Mouse (Mus musculus) heart, postnatal 0 days (tissue): ENCODE results near the gene Ulk3. TPM values are rescaled to one million over a fixed set of nuclear protein-coding genes. Genes with fewer than 3 reads are reported as not detected.

ENCODE experiments used
- ATAC-seq: fragments of 200-750 bp; cut with Nextera tagmentation; 2 replicates; pipeline ENCODE4 v1.8.0; 2017; ENCODE audit warnings: low read depth, moderate number of reproducible peaks, moderate library complexity; ENCODE audit not compliant: insufficient read depth
- DNase-seq: peaks from one replicate; pipeline ENCODE4 v3.0.0-alpha.2; 2016; ENCODE audit warnings: low spot score
- H3K27ac ChIP-seq: fragments of 300-500 bp; sonication (generic); 2 replicates; pipeline ENCODE4 v1.5.1; 2014; ENCODE audit warnings: low read depth, mild to moderate bottlenecking
- H3K27me3 ChIP-seq: fragments of 300-500 bp; sonication (generic); 2 replicates; pipeline ENCODE4 v1.6.1; 2014; ENCODE audit warnings: low read length, mixed read lengths; ENCODE audit not compliant: control insufficient read depth, insufficient read depth
- H3K36me3 ChIP-seq: fragments of 300-500 bp; sonication (generic); replicated peaks from 2 replicates; pipeline ENCODE4 v1.6.1; 2014; ENCODE audit warnings: low read length, mixed read lengths; ENCODE audit not compliant: control insufficient read depth, insufficient read depth
- H3K4me1 ChIP-seq: fragments of 300-500 bp; sonication (generic); 2 replicates; pipeline ENCODE4 v1.6.1; 2014; ENCODE audit warnings: antibody characterized with exemption; ENCODE audit not compliant: control insufficient read depth, insufficient read depth
- H3K4me2 ChIP-seq: fragments of 300-500 bp; sonication (generic); 2 replicates; pipeline ENCODE4 v1.6.1; 2014; ENCODE audit warnings: low read depth, mild to moderate bottlenecking, low read length, moderate library complexity
- H3K4me3 ChIP-seq: fragments of 300-500 bp; sonication (generic); 2 replicates; pipeline ENCODE4 v1.5.1; 2014; ENCODE audit warnings: low read depth, low read length
- H3K9ac ChIP-seq: fragments of 300-500 bp; sonication (generic); replicated peaks from 2 replicates; pipeline ENCODE4 v1.6.1; 2014; ENCODE audit warnings: low read depth, low read length, mixed read lengths
- H3K9me3 ChIP-seq: fragments of 300-500 bp; sonication (generic); replicated peaks from 2 replicates; pipeline ENCODE4 v1.6.1; 2016; ENCODE audit warnings: low read length; ENCODE audit not compliant: control insufficient read depth
- CTCF ChIP-seq: IDR thresholded peaks from 2 replicates; pipeline ENCODE4 v1.5.1; 2016; ENCODE audit warnings: antibody characterized with exemption, control low read depth, low read depth
- EP300 ChIP-seq: IDR thresholded peaks from 2 replicates; pipeline ENCODE4 v1.6.1; 2016; ENCODE audit warnings: antibody characterized with exemption, low read depth
- WGBS: fragments of 180-500 bp; shearing (Covaris S2); extraction: QIAGEN DNeasy Blood & Tissue Kit; methylation state at CpG from one replicate; pipeline ENCODE4 v1.1.7; 2014; 5-methylcytosine and 5-hydroxymethylcytosine counted together
- polyA plus RNA-seq: library from polyadenylated mRNA; unstranded; fragments of >200 nt; fragmentation: Nextera tagmentation; extraction: Ambion mirVana; gene quantifications from 2 replicates; pipeline ENCODE4 v1.2.1, GENCODE M21; 2015
- total RNA-seq: library from RNA; depleted of rRNA; stranded (reverse); fragments of >200 nt; gene quantifications from 2 replicates; pipeline ENCODE4 v1.2.3, GENCODE M21; 2014; ENCODE audit warnings: low replicate concordance

Ulk3 gene
- total and polyA plus RNA-seq, 2 experiments from 2014 or later: 8.0 to 189 TPM

DNA sequence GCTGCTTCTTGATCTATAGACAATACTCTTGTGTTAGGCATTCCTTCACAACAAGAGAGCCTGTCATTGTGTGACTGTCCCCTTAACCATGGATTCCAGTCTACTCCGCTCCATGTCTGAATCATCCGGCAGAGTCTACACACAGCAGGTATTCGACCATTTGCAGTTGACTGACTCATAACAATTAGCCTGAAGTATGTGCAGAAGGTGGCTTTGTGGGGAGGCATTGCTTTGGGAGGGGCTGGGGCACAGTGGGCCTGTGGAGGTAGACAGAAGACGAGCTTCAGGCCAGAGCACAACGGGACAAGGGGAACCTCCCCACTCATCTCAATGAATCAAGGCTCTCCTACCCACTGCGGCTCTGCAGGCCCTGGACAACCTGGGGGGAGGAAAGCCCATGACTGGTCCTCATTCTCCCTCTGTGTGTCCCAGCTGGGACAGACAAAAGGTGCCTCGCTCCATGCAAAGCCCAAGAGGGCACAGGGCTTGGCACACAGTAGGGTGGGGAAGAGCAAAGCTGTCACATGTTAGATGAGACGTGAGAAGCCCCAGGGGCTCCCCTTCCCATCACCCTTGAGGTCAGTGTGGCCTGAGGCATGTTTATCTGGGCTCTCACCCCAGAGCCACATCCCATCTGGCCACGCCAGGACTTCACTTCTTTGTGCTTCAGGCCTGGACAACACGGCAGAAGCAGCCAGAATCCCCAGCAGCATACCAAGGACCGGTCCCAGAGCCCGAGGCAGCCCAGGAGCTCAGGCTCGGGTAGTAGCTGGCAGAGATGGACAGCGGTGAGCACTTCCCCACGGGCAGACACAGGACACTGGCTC is 36.6 kb downstream of the Ulk3 start:
- TF ChIP-seq CTCF (no peak), EP300 (no peak)
- H3K4me3 ChIP-seq: no peak overlapping the region
- DNase-seq (no peak), ATAC-seq (no peak)
- no peaks in the 10 kb centered on the region for H3K9me3 ChIP-seq
- WGBS: 81% methylated on average over 15 of the region's 15 CpGs
- no peak overlapping the region for H3K9ac ChIP-seq
- no peak overlapping the region for H3K27ac ChIP-seq
- H3K27me3 ChIP-seq: no peaks in the 10 kb centered on the region
- no peaks in the 10 kb centered on the region for H3K4me1 ChIP-seq
- no peak overlapping the region for H3K4me2 ChIP-seq
- peaks cover 59% of the 10 kb centered on the region for H3K36me3 ChIP-seq

DNA sequence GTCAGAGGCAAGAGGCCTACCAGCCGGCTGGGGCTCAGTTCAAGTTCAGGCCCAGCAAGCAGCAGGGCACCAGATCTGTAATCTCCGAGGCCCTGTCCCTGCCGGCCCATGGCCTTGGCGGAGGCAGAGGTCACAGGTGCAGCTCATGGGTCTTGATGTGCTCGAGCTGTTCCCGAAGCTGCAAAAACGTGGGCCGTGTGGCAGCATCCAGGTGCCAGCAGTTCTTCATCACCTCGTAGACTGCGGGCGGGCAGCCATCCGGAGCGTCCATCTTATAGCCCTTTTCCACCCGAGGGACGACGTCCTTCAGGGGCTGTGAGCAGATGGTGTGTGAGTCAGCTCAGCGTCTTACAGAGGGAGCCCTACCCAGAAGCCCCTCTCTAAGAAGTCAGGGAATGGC is 37.9 kb downstream of the Ulk3 start:
- Histone ChIP-seq H3K4me3 (no peak overlapping the region), H3K27me3 (no peaks in the 10 kb centered on the region), H3K4me1 (no peaks in the 10 kb centered on the region), H3K9ac (no peak overlapping the region), H3K4me2 (no peak overlapping the region), H3K36me3 (peaks cover 66% of the 10 kb centered on the region), H3K9me3 (no peaks in the 10 kb centered on the region), H3K27ac (no peak overlapping the region)
- 88% methylated on average over 17 of the region's 17 CpGs for WGBS
- TF ChIP-seq EP300 (no peak), CTCF (no peak)
- DNase-seq: no peak
- ATAC-seq: no peak

DNA sequence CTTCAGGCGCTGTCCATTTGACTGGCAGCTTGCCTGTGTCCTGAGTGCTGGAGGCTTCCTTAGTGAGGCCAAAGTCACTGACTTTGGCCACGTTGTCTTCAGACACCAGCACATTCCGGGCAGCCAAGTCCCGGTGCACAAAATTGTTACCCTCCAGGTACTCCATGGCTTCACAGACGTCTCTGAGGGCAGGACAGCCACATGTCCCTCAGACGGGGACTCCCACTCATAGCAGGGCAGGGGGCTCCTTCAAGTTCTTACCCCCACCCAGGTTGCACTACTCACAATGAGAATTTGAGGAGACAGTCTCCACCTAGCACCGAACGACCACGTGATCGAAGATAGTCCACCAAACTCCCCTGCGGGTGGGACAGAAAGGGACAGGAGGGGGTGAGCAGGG is 38.6 kb downstream of the Ulk3 start:
- peaks cover 66% of the 10 kb centered on the region for H3K36me3 ChIP-seq
- no peak for TF ChIP-seq CTCF
- TF ChIP-seq EP300: no peak
- H3K27ac ChIP-seq: no peak overlapping the region
- no peak overlapping the region for H3K4me2 ChIP-seq
- H3K9me3 ChIP-seq: no peaks in the 10 kb centered on the region
- H3K4me1 ChIP-seq: no peaks in the 10 kb centered on the region
- DNase-seq (no peak), ATAC-seq (no peak)
- no peaks in the 10 kb centered on the region for H3K27me3 ChIP-seq
- H3K4me3 ChIP-seq: no peak overlapping the region
- WGBS: 86% methylated on average over 11 of the region's 11 CpGs
- no peak overlapping the region for H3K9ac ChIP-seq

DNA sequence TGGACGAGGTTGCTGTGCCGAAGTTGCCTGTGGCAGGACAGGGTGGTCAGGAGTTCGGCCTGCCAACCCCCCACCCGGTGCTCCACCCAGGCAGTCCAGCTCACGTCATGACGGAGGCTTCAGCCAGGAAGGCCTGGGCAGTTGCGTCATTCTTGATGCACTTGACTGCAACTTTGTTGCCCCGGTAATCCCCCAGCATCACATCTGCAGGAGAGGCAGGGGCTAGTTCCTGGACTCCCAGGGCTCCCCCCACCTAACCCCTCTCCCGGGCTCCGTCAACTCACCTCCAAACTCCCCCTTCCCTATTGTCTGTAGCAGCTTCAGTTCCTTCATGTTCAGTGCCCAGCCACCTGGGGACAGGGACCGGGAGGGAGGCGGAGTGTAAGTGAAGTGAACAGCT is 39.5 kb downstream of the Ulk3 start:
- Histone ChIP-seq H3K9me3 (no peaks in the 10 kb centered on the region), H3K36me3 (peaks cover 66% of the 10 kb centered on the region), H3K27ac (no peak overlapping the region), H3K27me3 (no peaks in the 10 kb centered on the region), H3K4me3 (no peak overlapping the region), H3K4me1 (peaks cover 4% of the 10 kb centered on the region; the same call in 1 of the 2 replicates), H3K9ac (no peak overlapping the region), H3K4me2 (no peak overlapping the region)
- no peak for ATAC-seq
- no peak for DNase-seq
- no peak for TF ChIP-seq EP300
- TF ChIP-seq CTCF: no peak
- 84% methylated on average over 12 of the region's 12 CpGs for WGBS

DNA sequence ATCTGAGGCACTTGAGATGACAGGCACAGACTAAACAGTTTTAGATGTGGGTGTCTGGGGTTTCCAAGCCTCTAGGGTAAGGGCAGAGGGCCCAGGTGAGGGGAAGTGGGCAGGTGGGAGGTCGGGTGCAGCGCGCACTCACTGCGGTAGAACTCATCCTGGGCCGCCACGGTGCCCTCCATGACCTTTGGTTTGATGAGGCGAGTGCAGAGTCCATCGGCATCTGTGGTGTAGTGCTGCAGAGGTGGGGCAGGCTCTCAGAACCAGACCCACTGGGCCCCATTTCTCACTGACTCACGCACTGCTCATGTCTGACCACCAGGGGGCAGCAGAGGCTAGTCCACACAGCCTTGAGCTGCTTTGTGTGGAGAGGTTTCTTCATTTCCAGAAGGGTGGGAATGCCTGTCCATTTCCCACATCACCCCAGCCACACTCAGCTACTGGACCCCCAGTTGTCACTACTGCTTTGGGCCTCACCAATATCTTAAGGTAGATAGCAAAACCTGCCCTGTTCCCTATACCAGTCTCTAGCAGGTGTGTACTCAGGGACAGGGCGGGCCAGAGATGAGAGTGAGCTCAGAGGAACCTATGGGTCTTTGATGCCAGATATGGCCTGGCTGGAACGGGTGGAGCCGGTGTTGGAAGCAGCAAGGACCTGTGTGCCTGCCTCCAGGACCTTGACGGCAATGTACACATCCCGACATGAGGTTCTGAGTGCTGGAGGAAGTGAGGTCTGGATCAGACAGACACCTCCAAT is 40.0 kb downstream of the Ulk3 start:
- no peaks in the 10 kb centered on the region for H3K9me3 ChIP-seq
- H3K36me3 ChIP-seq: peaks cover 66% of the 10 kb centered on the region
- TF ChIP-seq CTCF (peak; percentile 98), EP300 (no peak)
- WGBS: 63% methylated on average over 14 of the region's 14 CpGs
- no peak overlapping the region for H3K4me3 ChIP-seq
- DNase-seq (peak; percentile 52), ATAC-seq (peak; percentile 67)
- H3K4me2 ChIP-seq: no peak overlapping the region
- no peak overlapping the region for H3K9ac ChIP-seq
- H3K4me1 ChIP-seq: peaks cover 4% of the 10 kb centered on the region; the same call in 1 of the 2 replicates
- H3K27me3 ChIP-seq: no peaks in the 10 kb centered on the region
- H3K27ac ChIP-seq: no peak overlapping the region
